Mouse (Mus musculus) adrenal gland, adult 8-10 months (tissue): ENCODE measurements around the gene Cacng7. TPM values are rescaled to one million over a fixed set of nuclear protein-coding genes. Genes with fewer than 3 reads are reported as not detected.
"Not testable (repeated sequence)": the region's sequence is repeated elsewhere in the genome, so short reads cannot be mapped to it uniquely, and the experiment has no call there.

Source experiments
- DNase-seq: peaks from one replicate; pipeline ENCODE4 v3.0.0; 2022
- total RNA-seq, 4 experiments: library from RNA; stranded (reverse); gene quantifications; 2 replicates each; pipeline ENCODE4 v1.2.4; 2022

The Cacng7 gene
- 10 to 100 TPM in 2 of 4 experiments, 1 to 10 TPM in 2; 9.1 to 25.6 (median 14.2) TPM for total RNA-seq

DNA sequence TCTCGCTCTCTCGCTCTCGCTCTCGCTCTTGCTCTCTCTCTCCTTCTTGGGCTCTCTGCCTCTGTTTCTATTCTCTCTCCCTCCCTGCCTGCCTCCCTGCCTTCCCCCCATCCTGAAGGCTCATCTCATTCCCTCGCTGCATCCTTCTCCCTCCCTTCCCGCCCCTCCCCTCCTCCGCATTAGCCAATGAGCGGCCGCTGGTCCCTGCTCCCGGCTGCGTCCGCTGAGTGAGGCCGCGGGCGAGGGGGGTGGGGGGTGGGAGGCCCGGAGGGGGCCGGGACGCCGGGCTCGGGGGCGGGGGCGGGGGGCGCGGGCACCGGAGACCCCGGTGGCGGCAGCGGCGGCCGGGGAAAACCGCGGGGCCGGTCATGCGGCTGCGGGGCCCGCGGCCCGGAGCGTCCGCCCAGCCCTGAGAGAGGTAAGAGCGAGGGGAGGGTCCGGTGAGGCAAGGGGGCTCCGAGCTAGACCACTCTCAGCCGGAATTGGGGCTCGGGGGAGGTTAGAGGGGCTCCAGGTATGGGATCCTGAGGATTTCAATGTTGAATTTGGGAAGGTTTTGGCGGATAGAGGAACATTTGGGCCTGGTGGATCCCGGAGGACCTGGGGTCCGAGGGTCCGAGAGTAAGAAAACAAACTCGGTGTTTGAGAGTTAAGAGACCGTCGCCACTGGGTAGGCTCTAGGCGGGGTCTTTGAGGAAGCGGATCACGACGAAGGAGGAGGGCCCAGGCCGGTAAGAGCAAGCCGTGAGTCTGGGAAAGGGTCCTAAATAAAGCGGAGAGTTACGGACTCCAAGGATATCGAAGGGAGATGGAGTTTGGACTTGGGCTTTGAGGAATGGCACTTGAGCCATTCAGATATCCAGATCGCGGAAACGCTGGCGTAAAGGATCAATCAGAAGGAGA lies at the start of gene Cacng7:
Cacng7 (plus strand) TSS at position 337 of the 903 bp plus-strand sequence.
- no peak for DNase-seq

DNA sequence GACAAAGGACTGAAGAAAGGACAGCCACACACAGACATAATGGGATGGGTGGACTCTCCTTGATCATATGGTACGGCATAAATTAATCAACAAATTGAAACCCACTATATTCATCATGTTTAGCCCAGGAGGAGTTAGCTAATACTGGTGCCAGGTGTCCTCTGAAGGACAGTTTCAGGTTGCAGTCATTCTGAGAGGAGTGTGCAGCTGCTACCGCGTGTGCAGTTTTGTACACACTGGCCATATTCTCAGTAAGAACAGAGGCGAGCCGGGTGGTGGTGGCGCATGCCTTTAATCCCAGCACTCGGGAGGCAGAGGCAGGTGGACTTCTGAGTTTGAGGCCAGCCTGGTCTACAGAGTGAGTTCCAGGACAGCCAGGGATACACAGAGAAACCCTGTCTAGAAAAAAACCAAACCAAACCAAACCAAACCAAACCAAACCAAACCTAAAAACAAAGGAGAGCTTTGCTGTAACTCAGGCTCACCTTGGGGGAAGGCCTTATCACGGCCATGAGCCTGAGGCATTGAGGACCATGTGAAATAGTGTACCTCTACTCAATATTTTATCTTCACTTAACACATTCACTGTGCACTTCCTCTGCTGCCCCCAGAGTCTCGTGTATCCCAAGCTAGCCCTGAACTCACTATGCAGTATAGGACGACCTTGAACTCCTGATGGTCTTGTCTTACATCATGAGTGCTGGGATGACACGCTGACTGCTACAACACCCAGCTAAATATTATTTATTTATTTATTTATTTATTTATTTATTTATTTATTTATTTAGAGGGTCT lies 49.5 kb upstream of the Cacng7 start:
- no peak for DNase-seq

DNA sequence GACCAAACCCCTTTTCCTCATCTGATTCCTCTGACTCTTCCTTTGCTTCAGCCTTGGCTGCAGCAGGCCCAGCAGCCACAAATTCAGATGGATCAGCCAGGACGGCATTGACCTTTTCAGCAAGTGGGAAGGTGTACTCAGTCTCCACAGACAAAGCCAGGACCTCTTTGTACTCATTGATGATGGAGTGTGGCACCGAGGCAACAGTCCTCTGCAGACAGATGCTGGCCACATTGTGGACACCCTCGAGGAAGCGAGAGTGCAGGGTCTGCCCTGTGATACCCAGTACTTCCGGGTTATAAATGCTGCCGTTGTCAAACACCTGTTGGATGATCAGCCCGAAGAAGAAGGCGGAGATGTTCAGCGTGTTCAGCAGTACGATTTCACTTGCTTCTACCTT lies 48.2 kb upstream of the Cacng7 start:
- DNase-seq = no peak

DNA sequence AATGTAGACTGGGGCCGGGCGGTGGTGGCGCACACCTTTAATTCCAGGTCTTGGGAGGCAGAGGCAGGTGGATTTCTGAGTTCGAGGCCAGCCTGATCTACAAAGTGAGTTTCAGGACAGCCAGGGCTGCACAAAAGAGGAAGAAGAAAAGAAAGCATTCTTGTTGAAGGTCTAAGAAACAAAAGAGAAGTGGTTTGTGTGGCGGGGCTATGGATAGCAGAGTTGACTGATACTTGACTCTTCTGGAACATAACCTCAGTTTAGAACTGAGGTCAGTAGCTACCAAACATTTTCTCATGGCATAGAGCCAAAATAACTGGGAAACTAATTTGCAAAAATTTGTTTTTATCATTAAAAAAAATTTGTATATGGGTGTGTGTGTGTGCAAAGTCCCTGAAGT lies 46.7 kb upstream of the Cacng7 start:
- DNase-seq = no peak

DNA sequence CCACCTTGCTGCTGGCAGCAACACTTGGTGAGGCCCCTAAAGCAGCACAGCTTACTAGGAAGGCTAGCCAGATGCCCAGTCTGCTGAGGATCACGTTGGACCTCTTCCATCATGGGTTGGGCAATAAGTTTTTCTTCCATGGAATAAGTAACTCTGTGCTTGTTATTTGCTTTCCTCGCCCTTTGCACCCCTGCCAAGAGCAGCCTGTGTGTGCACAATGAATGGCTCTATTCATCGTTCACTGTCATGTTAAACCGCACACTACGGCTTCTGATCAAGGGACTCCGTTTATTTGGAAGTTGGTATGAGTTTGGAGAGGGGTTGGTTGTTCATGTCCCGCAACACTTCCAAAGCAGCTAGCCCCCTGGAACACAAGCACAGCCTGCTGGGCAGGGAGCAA lies 45.6 kb upstream of the Cacng7 start:
- DNase-seq = no peak

DNA sequence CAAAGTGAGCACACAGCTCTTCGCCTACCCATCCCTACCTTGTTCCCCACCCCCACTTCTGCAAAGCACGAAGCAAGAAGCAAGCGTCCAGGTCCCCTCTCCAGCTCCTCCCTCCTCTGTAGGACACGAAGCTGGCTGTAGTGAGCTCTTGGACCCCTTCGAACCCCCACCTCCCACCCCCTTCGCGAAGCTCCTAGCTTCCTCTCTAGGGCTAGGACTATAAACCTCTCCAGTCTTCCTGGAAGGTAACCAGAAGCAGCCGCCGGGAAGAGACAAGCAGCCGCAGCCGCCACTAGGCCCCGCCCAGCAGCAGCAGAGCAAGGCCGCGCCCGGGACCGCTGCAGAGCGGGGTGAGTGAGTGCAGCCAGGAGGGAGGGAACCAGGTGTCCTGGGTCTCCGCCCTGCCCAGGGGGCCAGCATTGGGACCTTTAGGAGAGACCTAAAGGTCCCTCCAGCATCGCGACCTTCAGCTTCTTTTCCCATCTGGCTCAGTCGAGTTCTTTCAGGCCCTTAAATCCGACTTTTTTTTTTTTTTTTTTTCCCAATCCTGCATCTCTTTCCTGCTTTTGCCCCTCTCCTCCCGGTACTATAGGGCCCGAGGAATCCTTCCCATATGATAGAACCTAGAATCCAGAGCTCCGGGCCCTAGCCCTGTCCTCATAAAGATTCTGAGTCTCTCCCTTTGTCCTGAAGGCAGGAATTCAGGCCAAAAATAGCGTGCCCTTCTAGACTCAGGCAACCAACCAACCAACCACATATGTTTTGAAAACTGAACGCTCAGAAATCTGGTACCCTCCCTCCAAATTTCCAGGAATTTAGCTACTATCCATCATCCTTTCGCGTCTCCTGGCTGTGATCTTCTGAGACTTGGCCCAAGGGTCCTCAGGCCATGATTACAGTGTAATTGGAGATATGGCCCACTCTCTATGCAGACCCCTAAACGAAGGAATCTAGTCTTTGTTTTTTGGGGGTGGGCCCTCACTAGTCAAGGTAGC lies 43.5 kb upstream of the Cacng7 start, which contains the start of the genes Myadm and Prkcg:
Myadm (plus strand) TSS at position 105 of the 995 bp plus-strand sequence.
Prkcg (plus strand) TSS at position 204 of the 995 bp plus-strand sequence.
- peak; percentile 80 for DNase-seq

DNA sequence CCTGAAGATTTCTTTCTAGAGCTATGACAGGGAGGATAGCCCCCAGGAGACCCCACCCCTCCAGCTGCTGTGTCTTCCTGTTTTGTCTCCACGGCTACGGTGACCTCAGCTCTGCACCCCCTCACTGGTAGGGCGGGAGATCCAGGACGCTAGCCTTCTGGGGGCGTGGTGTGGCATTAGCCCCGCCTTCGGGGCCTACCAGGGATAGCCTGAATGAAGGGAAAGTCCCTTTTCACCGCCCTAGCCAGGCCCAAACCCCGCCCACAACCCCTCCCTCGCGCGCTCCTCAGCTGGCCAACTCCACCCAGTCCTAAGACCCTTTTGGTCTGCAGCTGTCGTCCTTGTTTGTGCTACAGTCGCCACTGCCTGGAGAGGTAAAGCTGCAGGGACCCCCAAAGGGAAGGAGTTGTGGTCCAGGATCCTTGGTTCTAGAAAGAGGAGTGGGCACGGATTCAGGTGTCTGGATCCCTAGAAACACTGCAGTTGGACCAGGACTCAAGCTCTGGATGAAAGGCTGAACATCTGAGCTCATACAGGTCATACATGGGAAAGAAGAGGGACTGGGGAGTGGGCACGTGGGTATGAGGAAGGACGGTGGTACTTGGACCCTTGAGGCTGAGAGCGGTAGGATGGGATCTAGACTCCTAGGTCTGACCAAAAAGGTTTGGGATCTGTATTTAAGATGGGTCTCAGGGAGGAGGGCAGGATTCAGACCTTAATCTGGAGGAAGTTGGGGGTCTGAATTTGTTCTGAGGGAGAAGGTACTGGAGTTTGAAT lies 42.3 kb upstream of the Cacng7 start:
- DNase-seq = peak; percentile 97

DNA sequence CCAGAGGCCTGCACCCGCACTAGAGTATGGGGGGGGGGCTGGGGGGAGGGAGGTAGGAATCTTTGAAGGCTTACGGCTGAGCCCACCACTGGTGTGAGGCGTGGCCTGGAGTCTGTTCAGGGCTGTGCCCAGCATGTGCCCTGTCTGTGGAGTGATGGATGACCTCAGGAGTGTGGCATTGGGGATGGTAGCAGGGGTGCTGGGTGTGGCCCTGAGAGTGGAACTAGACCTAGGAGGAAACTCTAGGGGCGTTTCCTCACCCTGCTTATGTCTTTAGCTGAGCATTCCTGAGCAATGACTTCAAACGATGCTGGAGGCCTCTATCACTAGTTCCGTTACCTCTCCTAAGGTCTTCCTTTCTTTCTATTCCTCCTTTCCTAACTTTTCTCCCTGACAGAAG lies 41.6 kb upstream of the Cacng7 start:
- DNase-seq = no peak

DNA sequence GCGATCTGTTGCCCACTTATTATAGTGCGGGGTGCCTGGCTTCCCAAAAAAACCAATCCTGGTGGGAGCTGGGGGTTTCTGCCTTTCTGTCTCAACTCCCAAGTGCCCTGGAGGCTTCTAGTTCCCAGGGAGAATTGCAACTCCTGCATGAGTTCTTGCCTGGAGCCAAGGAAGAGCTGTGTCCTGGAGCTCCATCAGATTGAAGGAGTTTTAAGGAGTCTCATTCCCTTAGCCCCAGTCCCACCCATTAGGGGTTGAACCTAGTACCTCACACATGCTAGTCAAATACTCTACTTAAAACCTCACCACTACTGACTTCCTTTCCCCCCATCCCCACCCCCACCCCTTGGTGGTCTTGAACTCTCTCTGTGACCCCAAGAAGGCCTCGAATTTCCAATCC lies 41.0 kb upstream of the Cacng7 start:
- DNase-seq = no peak

DNA sequence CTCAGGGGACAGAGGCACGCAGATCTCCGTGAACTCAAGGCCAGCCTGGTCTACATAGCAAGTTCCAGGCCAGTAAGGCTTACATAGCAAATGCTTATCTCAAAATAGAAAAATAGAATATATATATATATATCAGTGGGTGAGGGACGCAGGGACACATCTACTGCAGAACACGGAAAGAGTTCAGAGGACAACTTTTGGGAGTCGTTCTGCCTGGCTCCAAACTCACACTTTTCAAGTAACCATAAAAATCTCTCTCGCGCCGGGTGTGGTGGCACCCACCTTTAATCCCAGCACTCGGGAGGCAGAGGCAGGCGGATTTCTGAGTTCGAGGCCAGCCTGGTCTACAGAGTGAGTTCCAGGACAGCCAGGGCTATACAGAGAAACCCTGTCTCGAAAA lies 40.5 kb upstream of the Cacng7 start:
- DNase-seq = not testable (repeated sequence)

DNA sequence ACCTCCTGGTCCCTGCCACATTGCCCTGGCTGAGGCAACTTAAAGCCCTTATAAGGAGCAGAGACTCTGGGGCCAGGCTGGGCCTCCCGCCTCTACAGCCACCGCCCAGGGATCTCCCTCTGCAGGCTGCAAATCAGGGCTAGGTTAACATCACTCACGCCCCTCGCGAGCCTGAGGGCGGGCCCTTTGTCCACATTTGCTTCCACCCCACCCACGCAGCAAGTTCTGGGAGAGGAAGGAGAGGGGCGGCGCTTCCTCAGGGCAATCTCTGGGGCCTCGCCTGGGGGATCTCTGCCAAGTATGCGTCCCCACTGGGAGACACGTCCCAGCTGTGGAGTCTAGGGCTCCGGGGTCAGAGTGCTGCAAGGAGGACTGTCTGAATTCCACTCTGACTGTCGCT lies 40.0 kb upstream of the Cacng7 start:
- DNase-seq = peak; percentile 93

DNA sequence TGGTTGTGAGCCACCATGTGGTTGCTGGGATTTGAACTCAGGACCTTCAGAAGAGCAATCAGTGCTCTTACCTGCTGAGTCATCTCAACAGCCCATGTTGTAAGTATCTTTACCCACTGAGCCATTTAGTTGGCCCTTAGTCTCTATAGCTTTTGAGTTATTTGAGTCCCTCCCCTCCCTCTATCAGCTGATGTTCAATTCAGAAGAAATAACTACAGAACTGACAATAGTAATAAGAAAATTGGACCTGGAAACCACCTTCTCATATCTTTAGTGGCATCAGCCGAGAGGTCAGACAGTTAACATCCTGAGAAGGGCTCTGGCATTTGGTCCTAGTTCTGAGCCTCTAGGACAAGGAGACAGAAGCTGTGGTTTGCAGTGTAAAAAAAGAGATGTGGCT lies 38.0 kb upstream of the Cacng7 start:
- DNase-seq = no peak

DNA sequence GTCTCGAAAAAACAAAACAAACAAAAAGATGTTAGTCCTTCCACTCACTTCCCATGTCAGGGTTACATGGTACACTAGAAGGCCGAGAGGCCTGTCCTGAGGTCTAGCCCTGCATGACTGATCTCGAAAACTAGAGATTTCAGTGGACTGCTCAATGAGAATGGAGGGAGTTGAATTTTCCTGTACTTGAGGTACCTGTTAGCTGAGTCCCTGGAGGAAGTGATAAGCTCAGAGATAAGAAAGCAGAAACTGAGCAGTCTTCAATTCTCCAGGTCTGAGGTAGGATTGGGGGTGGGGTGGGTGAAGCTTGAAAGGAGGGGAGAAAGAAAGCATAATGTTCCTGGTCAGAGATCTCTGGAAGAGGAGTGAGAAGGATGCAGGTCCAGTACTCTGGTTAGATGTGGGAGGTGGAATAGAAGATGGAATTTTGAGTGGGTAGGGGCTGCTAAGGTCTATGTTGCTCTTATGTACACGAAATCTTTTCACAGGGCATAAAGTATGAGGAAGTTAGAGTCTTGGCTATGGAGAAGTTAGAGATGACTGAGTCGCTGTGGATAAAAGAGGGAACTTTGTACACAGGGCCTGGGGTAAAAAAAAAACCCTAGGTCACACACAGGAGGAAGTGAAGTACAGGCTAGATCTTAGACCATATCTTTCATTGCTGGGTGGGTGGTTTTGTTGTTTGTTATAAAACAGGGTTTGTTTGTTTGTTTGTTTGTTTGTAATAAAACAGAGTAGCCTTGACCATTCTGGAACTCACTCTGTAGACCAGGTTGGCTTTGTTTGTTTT lies 37.2 kb upstream of the Cacng7 start:
- DNase-seq = no peak

DNA sequence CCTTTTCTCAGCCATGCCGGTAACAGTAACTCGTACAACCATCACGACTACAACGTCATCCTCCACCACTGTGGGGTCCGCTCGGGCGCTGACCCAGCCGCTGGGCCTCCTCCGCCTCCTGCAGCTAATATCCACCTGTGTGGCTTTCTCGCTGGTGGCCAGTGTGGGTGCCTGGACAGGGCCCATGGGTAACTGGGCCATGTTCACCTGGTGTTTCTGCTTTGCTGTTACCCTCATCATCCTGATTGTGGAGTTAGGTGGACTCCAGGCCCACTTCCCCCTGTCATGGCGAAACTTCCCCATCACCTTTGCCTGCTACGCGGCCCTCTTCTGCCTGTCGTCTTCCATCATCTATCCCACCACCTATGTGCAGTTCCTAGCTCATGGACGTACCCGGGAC lies 36.0 kb upstream of the Cacng7 start:
- no peak for DNase-seq

DNA sequence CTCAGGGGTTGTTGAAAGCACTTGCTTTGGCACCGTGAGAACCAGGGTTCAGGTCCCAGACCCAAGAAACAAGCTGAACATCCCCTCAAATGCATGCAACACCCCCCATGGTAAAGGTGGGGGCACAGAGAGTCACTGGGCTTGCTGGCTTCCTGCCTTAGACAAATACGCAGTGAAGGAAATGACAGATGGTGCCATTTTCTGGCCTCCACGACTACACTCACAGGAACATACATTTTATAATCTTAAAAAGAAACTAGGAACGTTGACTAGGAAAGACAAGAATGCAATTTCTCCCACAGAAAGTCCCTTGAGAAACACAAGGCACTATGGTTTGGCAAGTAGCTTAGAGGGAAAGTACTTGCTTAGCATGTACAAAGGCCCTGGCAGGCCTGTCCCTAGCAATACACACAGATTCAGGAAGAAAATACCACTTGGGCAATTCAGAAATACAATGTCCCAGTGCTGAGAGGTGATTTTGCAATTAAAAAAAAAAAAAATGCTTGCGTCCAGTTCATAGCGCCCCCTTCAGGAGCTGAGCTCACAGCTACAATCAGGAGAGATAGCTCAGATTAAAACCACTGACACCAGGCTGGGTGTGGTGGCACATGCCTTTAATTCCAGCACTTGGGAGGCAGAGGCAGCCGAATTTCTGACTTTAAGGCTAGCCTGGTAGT lies 32.7 kb upstream of the Cacng7 start:
- DNase-seq = no peak

DNA sequence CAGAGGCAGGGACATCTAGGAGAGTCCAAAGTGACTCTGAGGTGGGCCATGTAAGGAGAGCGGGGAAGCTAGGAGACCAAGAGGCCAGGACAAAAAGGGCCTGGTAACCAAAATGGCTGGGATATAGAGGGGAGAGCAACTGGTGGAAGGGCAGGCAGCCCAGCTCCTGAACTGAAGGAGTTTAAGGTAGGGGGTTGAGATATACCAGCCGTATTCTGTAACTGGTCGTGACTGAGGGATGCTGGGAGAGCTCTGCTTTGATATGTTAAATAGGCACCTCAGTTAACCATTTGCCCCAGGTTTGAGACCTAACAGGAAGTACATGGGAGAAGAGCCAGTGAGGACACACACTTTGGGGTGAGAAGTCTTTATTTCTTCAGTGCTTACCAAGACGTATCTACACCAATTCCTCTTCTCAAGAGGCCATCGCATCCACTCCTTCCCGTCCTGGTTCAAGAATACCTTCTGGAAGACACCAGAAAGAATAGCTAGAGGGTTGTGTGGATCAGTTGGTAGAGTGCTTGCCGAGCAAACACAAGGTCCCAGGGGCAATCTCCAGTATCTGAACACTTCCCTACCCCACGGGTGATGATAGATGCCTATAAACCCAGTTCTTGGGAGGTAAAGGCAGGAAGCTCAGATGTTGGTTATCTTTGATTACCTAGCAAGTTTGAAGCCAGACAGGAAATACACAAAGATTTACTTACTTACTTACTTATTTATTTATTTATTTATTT lies 31.7 kb upstream of the Cacng7 start:
- no peak for DNase-seq

DNA sequence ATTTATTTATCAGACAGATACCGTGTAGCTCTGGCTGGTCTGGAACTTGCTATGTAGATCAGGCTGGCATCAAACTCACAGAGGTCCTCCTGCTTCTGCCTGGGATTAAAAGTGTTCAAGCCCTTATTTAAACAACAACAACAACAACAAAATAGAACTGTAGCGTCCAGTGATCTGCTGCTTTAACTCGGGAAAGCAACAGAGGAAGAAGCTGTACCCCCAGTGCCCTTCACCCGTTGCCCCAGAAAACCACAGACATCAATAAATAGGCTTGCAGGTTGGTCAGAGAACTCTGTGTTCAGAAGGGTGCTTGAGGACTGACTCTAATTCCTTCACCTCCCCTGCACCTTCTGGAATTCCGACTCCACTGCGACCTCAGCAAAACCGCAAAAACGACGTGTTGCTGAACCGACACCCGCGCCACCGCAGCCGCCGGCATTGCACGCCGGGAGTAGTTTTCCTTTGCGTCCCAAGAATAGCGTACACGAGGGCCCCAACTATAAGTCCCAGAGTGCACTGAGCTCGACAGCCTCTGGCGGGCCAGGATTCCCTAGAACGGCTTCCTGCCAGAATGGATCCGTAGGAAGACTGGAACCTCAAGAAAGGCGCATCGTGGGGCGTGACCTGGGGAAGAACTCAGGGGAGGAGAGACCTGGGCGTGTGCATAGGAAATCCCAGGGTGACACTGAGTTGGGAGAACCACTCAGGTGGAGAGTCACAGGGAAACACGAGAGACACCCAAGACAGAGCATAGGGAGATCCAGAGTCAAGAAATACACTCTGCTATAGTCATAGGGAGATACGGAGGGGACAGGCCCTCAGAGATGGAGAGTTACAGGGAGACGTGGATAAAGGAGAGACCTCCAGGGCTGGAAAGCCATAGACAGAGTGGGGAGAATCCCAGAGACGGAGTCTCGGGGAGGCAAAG lies 30.9 kb upstream of the Cacng7 start:
- DNase-seq = no peak
